Mouse (Mus musculus) adrenal gland, adult (tissue): ENCODE measurements at regions not wholly inside any gene's neighbourhood (a gene's known extent, or its start where the extent isn't known, plus 50 kb on each side); places are given as distances from the start of the nearest gene placed in this dataset.

Experiments used
- DNase-seq, 2 experiments: peaks; one replicate each; pipeline ENCODE4 v3.0.0; 2022 to 2023; ENCODE audit warnings: low spot score in 1 of 2; ENCODE audit not compliant: inconsistent age in 2 of 2

GRCm38 (mm10) chr13:46222031-46222430, 51.5 kb upstream of the Stmnd1 start:
- peak; percentile 51 to 65 for DNase-seq

GRCm38 (mm10) chr13:46218101-46218701, 55.3 kb upstream of the Stmnd1 start:
- peak; percentile 68 to 88 for DNase-seq

GRCm38 (mm10) chr13:46216954-46217838, 56.3 kb upstream of the Stmnd1 start:
- DNase-seq, result no peak

DNA sequence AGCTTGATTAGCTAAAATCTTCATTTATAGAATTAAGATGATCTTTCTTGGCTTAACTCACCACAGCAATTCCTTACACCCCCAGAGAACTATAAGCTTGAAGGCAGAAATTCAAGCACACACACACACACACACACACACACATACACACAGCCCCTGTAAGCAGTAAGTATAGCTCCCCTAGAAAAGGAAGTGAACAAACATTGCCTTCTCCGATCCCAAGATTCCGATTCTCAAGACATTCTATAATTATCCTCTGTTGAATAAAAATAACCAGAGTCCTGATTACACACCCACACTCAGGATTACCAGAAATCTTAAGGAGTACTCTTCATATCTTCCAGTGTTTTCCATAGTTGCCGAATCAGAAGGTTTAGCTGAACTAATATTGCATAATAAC, 70.0 kb upstream of the Stmnd1 start:
- DNase-seq, result no peak

GRCm38 (mm10) chr13:46202586-46202985, 70.9 kb upstream of the Stmnd1 start:
- DNase-seq, result no peak

DNA sequence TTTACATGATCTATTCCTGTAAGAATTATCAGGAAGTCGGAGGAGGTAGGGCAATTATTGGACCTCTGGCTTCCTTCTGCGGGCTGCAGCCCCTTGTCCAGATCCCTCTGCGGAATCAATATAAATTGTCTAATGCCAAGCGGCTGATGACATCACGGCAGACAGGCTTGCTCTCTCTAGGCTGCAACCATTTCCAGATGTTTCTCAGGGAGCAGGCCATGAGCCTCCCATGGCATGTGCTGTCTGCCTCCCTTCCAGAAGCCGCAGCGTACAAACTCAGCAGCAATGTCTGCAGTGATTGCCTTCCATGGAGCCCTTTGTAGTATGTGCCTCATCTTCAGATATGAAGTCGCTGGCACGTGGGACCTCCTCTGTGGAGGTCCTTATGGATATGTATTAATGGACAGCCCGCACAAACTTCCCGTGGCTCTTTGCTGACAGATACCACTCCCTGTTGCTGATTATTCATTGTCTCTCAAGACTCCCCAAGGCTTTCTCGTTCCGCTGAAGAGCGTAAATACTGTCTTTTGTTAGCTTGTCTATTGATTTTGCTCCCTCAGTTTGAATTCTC, 72.4 kb upstream of the Stmnd1 start:
- DNase-seq, result no peak

DNA sequence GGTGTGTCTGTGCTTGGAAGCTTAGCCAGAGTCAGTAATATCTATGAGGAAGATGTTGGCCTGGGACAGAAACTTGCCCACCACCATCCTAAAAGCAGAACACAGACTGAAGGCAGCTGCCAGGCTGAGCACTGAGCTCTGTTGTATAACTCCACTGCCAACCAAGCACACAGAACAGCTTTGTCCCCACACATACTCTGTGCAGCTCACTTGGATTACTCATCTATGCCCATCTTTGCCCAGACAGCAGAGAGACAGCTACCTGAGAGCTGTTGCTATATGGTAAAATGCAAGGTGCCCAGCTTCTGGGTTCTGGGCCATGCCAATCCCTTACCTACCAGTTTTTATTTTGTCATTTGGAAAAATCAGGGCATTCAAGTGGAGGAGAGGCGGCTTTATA, 80.4 kb upstream of the Stmnd1 start:
- no peak for DNase-seq

DNA sequence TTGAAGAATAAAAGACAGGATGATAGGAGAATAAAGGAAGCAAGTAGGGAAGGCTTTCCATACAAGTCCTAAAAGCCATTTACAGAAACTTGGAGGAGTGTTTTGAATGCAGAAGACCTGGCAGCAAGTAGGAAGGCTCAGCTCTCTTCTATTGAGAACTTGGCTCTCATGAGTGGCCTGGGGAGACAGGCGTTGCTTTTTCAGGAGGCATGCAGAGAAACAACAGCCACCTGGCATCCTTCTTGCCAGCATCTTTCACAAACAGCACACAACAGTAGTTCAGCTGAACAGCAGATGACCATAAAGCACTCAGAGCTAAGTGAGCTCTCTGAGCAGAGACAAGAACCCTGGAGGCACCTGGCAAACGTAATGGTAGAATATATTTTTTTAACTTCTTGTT, 83.8 kb upstream of the Stmnd1 start:
- no peak for DNase-seq

DNA sequence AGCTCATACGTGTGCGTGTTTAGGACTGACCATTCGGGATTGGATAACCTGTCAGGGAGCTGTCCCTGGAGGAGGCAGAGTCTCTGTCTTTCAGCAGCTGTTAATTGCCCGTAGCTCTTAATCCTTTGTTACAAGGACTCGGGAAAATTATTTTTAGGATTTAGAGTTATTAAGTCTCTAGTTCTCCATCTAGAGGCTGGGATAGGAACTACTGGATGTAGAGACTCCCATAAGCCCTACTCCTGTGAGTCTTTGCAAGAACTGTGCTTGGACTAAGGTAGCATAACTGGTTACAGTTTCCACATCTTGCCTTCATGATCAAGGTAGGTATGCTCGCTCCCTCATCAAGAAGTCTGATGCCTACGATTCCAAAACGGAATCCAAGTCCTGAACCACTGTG, 90.7 kb upstream of the Stmnd1 start:
- peak in 1 of 2 experiments; percentile 55 for DNase-seq

GRCm38 (mm10) chr13:46180606-46181133, 92.9 kb upstream of the Stmnd1 start:
- peak in 1 of 2 experiments; percentile 32 for DNase-seq

GRCm38 (mm10) chr13:46179916-46180315, 93.6 kb upstream of the Stmnd1 start:
- DNase-seq, result no peak

- DNase-seq, result no peak
These were observed 100.4 kb upstream of the Stmnd1 start for GRCm38 (mm10) chr13:46173103-46173502.

GRCm38 (mm10) chr13:46162025-46162374, 111.5 kb upstream of the Stmnd1 start:
- peak; percentile 75 to 93 for DNase-seq

DNA sequence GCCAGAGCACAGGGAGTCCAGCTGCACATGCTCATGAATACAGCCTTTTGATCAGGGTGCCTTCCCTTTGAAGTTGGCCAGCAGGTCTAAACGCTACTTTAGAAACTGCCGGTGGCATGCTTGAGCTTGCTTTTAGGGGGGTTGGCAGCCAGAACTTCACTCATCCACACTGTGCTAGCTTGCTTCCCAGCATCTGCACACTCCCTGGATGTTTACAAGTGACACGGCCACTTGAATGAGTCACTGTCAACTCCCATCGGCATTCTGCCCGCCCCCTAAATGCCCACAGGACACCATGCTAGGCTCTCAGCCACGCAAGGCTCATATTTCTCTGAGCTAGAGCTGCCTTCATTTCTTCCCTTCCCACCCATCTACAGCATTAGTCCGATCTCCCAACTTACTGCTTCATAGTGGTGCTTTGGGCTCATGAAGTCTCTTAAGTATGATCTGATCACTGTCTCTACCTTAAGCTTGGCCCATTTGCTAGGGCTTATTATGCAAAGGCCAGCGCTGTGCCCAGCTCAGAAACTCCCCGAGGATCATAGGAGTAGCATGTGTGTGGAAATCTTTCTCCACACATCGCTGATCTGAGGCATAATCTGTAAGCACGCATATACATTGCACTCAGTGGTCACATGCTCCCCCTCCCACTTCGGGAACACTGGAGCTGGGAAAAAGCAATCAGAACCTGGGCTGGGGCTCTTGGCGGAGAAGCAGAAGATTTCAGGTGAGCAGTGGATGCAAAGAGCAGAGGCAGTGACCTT, 112.1 kb upstream of the Stmnd1 start:
- peak; percentile 24 to 71 for DNase-seq

GRCm38 (mm10) chr13:46159354-46159753, 114.2 kb upstream of the Stmnd1 start:
- DNase-seq, result no peak

DNA sequence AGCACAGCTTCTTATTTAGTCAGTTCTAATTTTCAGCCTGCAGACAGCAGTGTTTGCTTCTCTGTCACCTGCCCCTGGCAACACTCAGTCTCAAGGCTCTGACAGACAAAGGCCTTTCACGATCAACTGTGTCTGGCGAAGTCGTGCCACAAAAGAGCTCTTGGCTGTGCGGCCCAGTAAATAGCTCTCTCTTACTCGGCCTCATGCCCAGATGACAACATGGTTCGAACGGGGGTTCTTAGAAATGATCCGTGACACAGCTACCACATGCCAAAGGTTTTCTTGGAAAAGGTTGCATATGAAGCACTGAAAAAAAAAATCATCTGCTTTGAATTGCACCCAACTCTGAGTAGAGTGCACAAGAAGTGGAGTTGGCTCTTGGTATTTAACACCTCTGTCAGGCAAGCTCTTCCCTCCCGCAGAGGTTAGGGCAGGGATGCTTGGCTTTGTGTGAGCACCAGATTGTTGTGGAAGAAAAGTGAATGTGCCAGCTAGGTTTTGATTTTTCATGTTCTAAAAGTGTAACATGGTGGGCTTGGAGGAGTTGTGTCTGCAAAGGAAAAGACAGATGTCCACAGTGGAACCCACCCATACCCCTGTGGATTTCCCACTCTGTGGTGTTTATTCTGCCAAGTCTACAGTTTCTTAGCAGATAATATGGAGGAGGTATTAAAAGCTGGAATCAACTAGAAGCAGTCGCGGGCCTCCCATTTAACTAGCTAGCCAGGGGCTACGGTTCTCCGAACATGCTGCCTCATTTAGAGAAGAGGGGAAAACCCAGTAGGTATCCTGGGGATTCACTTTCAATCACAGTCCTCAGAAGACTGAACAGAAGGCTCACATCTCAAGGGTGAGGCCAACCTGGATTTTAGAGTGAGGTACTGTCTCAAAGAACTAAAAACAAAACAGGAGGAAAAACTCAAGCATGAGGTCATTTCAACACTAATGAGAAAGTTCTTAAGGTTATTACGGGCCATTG, 120.0 kb upstream of the Stmnd1 start:
- DNase-seq, result peak in 1 of 2 experiments; percentile 52

- no peak for DNase-seq
These were observed 133.5 kb upstream of the Stmnd1 start for GRCm38 (mm10) chr13:46140006-46140405.

- no peak for DNase-seq
These were observed 134.3 kb upstream of the Stmnd1 start for GRCm38 (mm10) chr13:46139251-46139650.

DNA sequence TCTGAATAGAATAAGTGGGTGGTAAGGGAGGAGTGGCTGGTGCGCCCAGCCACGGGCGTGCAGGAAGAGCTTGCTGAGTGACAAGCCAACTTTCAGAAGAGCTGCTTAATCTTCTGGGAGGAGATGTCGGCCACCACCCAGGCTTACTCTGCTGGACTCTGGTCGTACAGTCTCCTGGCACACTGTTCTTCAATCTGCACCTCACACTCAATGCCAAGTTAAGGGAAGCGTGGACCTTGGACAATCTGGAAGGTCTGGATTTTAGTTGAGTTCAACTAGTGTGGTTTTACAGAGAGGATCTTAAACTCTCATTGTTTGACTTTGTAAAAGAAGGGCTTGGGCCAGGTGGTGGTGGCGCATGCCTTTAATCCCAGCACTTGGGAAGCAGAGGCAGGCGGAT, 138.1 kb upstream of the Stmnd1 start:
- no peak for DNase-seq

DNA sequence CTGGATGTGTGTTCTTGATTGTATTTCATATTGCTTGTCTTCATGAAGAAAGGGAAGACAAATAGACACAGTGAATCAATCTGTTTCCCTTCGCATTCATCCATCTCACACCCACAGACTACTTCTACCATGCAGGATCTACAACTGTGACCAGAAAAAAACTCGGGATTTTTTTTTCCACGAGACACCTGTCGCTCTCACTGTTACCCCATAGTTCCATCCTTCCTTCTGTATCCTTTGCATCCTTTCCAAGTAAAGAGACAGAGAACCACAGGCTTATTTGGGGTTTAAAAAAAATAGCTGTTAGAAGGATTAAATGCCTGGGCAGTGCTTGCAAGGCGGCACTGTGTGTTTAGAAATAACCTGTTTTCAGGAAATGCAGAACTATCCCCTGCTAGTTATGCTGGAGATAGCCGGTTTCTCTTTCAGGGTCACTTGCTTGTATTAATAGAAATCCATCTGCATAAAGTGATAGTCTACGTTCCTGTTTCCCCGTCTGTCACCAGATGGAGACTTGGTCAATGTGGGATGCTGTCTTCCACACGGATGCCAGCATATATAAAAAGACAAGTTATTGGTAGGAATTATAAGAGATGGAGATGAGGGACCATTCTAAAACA, 144.2 kb upstream of the Stmnd1 start:
- no peak for DNase-seq
